Mouse (Mus musculus) lung, postnatal 0 days (tissue): ENCODE data around the gene Tubb2a. TPM values are rescaled to one million over a fixed set of nuclear protein-coding genes. Genes with fewer than 3 reads are reported as not detected.

Source experiments
- ATAC-seq: fragments of 200-750 bp; cut with Nextera tagmentation; 2 replicates; pipeline ENCODE4 v1.8.0; 2017; ENCODE audit warnings: moderate library complexity
- DNase-seq: peaks from one replicate; pipeline ENCODE4 v3.0.0-alpha.2; 2016; ENCODE audit warnings: low spot score
- H3K27ac ChIP-seq: fragments of 300-500 bp; sonication (generic); 2 replicates; pipeline ENCODE4 v1.5.1; 2014; ENCODE audit warnings: antibody characterized with exemption, mild to moderate bottlenecking, low read length, mixed read lengths
- H3K27me3 ChIP-seq: fragments of 300-500 bp; sonication (generic); replicated peaks from 2 replicates; pipeline ENCODE4 v1.6.1; 2014; ENCODE audit warnings: low read length, mixed read lengths; ENCODE audit not compliant: insufficient read depth
- H3K36me3 ChIP-seq: fragments of 300-500 bp; sonication (generic); 2 replicates; pipeline ENCODE4 v1.6.1; 2014; ENCODE audit warnings: low read length, mixed read lengths; ENCODE audit not compliant: insufficient read depth
- H3K4me1 ChIP-seq: fragments of 300-500 bp; sonication (generic); 2 replicates; pipeline ENCODE4 v1.6.1; 2014; ENCODE audit warnings: antibody characterized with exemption, low read depth, low read length, mixed read lengths; ENCODE audit not compliant: insufficient read depth
- H3K4me2 ChIP-seq: fragments of 300-500 bp; sonication (generic); replicated peaks from 2 replicates; pipeline ENCODE4 v1.6.1; 2014; ENCODE audit warnings: low read depth, mild to moderate bottlenecking, low read length, moderate library complexity, mixed read lengths
- H3K4me3 ChIP-seq: fragments of 300-500 bp; sonication (generic); 2 replicates; pipeline ENCODE4 v1.5.1; 2014; ENCODE audit warnings: low read depth, low read length
- H3K9ac ChIP-seq: fragments of 300-500 bp; sonication (generic); replicated peaks from 2 replicates; pipeline ENCODE4 v1.6.1; 2014; ENCODE audit warnings: low read depth, mild to moderate bottlenecking
- H3K9me3 ChIP-seq: fragments of 300-500 bp; sonication (generic); 2 replicates; pipeline ENCODE4 v1.6.1; 2016; ENCODE audit warnings: low read length, mixed read lengths
- CTCF ChIP-seq: IDR thresholded peaks from 2 replicates; pipeline ENCODE4 v1.5.1; 2016; ENCODE audit warnings: antibody characterized with exemption, mild to moderate bottlenecking
- EP300 ChIP-seq: IDR thresholded peaks from 2 replicates; pipeline ENCODE4 v1.6.1; 2016; ENCODE audit warnings: antibody characterized with exemption, mild to moderate bottlenecking, control low read depth
- WGBS: fragments of 180-500 bp; shearing (Covaris S2); extraction: QIAGEN DNeasy Blood & Tissue Kit; methylation state at CpG from one replicate; pipeline ENCODE4 v1.1.7; 2014; 5-methylcytosine and 5-hydroxymethylcytosine counted together
- polyA plus RNA-seq: library from polyadenylated mRNA; unstranded; fragments of >200 nt; fragmentation: Nextera tagmentation; extraction: Ambion mirVana; gene quantifications from 2 replicates; pipeline ENCODE4 v1.2.1, GENCODE M21; 2015

Gene Tubb2a
- polyA plus RNA-seq, 1 experiment from 2014 or later, result 167 TPM

DNA sequence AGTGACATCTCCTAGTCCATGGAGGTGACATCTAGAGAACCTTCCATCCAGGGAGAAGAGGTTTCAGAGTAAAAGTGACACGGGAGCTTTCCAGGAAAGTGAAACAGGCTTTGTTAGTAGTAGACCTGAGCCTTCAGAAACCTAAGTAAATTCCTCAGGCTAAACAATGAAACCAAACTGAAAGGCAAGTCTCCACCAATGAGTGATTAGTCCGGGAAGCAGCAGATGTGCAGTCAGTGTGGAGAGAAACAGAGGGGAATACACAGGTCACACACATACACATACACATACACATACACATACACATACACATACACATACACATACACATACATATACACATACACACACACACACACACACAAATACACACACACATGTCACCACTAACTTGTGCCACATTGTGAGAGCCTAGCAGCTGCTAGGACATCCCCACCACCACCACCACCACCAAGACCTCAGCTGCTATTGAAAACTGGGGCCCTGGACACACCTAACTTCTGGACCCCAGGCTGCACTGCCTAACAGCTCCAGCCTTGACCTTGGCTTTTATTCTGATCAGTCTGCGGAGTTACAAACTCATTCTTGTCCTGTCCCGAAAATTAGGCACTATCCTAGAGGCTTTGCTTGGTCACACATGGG is 31.3 kb upstream of the Tubb2a start:
- no peak overlapping the region for H3K27ac ChIP-seq
- DNase-seq, result no peak

DNA sequence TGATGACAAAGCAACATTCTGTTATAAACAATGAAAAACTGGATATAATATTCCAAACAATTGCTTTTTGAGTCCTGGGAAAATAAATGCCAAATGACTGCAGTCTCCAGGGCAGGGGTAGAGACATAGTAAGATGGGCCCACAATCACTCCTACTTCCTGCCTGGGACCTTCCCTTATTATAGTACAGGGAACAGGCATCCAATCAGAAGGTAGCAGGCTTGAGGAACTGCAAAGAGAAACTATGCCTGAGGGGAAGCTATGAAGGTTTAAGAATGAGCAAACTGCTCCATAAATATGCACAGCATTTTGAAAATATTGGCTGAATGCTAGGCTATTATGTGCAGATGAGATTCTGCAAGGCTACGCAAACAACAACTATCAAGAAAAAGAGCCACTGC is 29.2 kb upstream of the Tubb2a start:
- H3K27me3 ChIP-seq, result no peaks in the 10 kb centered on the region
- no peaks in the 10 kb centered on the region for H3K4me1 ChIP-seq
- H3K36me3 ChIP-seq, result no peaks in the 10 kb centered on the region
- WGBS, result 96% methylated on average over 1 of the region's 1 CpGs
- no peak overlapping the region for H3K27ac ChIP-seq
- no peak for ATAC-seq
- no peak overlapping the region for H3K9ac ChIP-seq
- no peak overlapping the region for H3K4me3 ChIP-seq
- no peaks in the 10 kb centered on the region for H3K9me3 ChIP-seq
- DNase-seq, result no peak
- H3K4me2 ChIP-seq, result no peak overlapping the region
- TF ChIP-seq EP300 (no peak), CTCF (no peak)

More for the DNA sequence above, 31.3 kb upstream of the Tubb2a start:
- Histone ChIP-seq H3K36me3 (no peaks in the 10 kb centered on the region), H3K4me3 (no peak overlapping the region), H3K9ac (no peak overlapping the region), H3K27me3 (no peaks in the 10 kb centered on the region), H3K9me3 (no peaks in the 10 kb centered on the region), H3K4me1 (no peaks in the 10 kb centered on the region), H3K4me2 (no peak overlapping the region)
- TF ChIP-seq EP300, result no peak
- TF ChIP-seq CTCF, result no peak
- WGBS, result 65% methylated on average over 4 of the region's 4 CpGs
- ATAC-seq, result no peak

DNA sequence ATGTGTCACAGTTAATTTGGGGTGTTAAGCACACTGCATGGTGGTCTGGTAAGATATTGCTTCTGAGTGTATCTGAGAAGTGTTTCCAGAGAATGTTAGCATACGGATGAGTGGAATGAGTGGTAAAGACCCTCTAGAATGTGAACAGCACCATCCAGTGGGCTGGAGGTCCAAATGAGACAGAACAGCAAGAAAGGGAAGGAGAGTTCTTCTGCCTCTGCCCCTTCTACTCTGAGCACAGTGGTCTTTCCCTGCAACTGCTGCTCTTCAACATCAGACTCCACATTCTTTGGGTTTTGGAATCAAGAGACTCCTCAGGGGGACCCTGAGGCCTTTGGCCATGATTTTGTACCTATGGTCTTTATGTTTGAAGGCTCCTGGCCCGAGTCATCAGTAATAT is 28.4 kb upstream of the Tubb2a start:
- H3K36me3 ChIP-seq, result no peaks in the 10 kb centered on the region
- no peak overlapping the region for H3K27ac ChIP-seq

DNA sequence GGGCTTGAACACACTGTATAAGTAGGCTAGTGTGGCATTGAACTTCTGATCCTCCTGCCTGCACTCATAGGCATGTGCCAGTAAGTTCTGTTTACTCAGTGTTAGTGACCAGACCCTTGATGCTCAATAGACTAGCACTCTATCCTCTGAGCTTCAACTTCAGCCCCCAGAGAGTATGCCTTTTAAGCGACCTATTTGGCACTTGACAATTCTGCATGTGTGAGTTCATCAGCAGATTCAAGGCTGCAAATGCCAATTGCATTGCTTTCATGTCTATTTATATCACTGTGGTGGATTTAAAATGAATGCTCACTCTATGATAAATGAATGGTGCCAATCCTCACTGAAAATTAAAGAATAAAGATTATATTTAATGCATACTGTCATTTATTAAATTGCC is 27.6 kb upstream of the Tubb2a start:
- 42% methylated on average over 1 of the region's 1 CpGs for WGBS
- no peaks in the 10 kb centered on the region for H3K36me3 ChIP-seq
- DNase-seq, result no peak
- no peak overlapping the region for H3K4me3 ChIP-seq
- H3K9ac ChIP-seq, result no peak overlapping the region
- H3K27ac ChIP-seq, result no peak overlapping the region
- no peak overlapping the region for H3K4me2 ChIP-seq
- TF ChIP-seq CTCF, result no peak
- no peak for TF ChIP-seq EP300
- ATAC-seq, result no peak
- H3K27me3 ChIP-seq, result no peaks in the 10 kb centered on the region
- H3K4me1 ChIP-seq, result no peaks in the 10 kb centered on the region
- no peaks in the 10 kb centered on the region for H3K9me3 ChIP-seq

More for the DNA sequence above, 28.4 kb upstream of the Tubb2a start:
- Histone ChIP-seq H3K4me2 (no peak overlapping the region), H3K27me3 (no peaks in the 10 kb centered on the region), H3K4me1 (no peaks in the 10 kb centered on the region), H3K9ac (no peak overlapping the region), H3K9me3 (no peaks in the 10 kb centered on the region), H3K4me3 (no peak overlapping the region)
- ATAC-seq, result no peak
- TF ChIP-seq CTCF (peak; percentile 21; the same call in 1 of the 2 replicates), EP300 (no peak)
- no peak for DNase-seq
- 82% methylated on average over 2 of the region's 2 CpGs for WGBS

DNA sequence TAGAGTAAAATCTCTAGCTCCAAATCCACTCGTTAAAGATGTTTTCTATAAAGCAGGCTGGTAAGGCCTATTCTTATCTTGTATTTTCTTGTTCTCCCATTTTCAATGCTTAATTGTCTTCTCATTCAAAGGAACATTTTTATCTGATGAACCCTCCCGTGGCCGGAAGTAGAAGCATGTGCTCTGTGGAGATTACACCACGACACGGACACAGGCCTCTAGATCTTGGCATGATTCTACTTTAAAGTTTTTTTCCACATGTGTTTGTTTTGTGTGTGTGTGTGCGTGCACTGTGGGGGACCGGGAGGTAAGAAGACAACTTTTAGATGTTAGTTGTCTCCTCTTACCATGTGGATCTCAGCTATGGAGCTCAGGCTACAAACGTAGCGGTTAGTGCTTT is 24.1 kb upstream of the Tubb2a start:
- Histone ChIP-seq H3K4me3 (no peak overlapping the region), H3K27me3 (no peaks in the 10 kb centered on the region), H3K4me1 (no peaks in the 10 kb centered on the region), H3K9me3 (no peaks in the 10 kb centered on the region), H3K9ac (no peak overlapping the region), H3K27ac (no peak overlapping the region), H3K36me3 (no peaks in the 10 kb centered on the region), H3K4me2 (no peak overlapping the region)
- WGBS, result 66% methylated on average over 9 of the region's 9 CpGs
- ATAC-seq (peak; percentile 57), DNase-seq (no peak)
- no peak for TF ChIP-seq CTCF
- TF ChIP-seq EP300, result peak; percentile 87

DNA sequence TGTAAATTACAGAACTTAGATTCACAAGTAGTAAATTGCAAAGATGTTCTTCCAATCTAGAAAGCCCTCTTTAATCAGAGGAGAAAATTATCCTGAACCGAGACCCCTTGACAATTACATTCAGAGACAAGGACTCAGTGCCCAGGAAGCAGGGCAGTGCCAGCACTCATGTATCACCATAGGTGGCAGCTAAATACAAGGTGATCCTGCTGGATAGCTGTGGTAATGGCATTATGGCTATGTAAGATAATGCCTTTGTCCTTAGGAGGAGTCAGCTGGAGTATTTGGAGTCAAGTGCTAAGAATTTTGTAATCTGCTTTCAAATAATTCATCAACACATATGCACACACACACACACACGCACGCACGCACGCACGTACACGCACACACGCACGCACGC is 23.4 kb upstream of the Tubb2a start:
- H3K4me2 ChIP-seq, result no peak overlapping the region
- 0 out of 2 replicates have a peak, but pooled peaks cover 2% of the 10 kb centered on the region for H3K4me1 ChIP-seq
- H3K9me3 ChIP-seq, result no peaks in the 10 kb centered on the region
- H3K36me3 ChIP-seq, result no peaks in the 10 kb centered on the region
- ATAC-seq (no peak), DNase-seq (no peak)
- H3K4me3 ChIP-seq, result no peak overlapping the region
- H3K9ac ChIP-seq, result no peak overlapping the region
- 94% methylated on average over 10 of the region's 10 CpGs for WGBS
- no peak for TF ChIP-seq EP300
- no peak for TF ChIP-seq CTCF
- no peaks in the 10 kb centered on the region for H3K27me3 ChIP-seq
- no peak overlapping the region for H3K27ac ChIP-seq
